Mouse (Mus musculus) midbrain, embryonic 10.5 days (tissue): ENCODE results near the gene Actr10. TPM values are rescaled to one million over a fixed set of nuclear protein-coding genes. Genes with fewer than 3 reads are reported as not detected.

Source experiments
- DNase-seq: peaks from one replicate; pipeline ENCODE4 v3.0.0-alpha.2; 2017; ENCODE audit warnings: low spot score
- H3K27ac ChIP-seq: fragments of 300-500 bp; sonication (generic); replicated peaks from 2 replicates; pipeline ENCODE4 v1.5.1; 2016; ENCODE audit warnings: mild to moderate bottlenecking
- H3K27me3 ChIP-seq: fragments of 300-500 bp; sonication (generic); 2 replicates; pipeline ENCODE4 v1.6.1; 2016; ENCODE audit warnings: low read depth, mild to moderate bottlenecking; ENCODE audit not compliant: poor library complexity, severe bottlenecking
- H3K36me3 ChIP-seq: fragments of 300-500 bp; sonication (generic); 2 replicates; pipeline ENCODE4 v1.6.1; 2016; ENCODE audit warnings: mild to moderate bottlenecking, moderate library complexity
- H3K4me1 ChIP-seq: fragments of 300-500 bp; sonication (generic); 2 replicates; pipeline ENCODE4 v1.6.1; 2016
- H3K4me3 ChIP-seq: fragments of 300-500 bp; sonication (generic); 2 replicates; pipeline ENCODE4 v1.5.1; 2016; ENCODE audit warnings: mild to moderate bottlenecking, moderate library complexity
- H3K9me3 ChIP-seq: fragments of 300-500 bp; sonication (generic); replicated peaks from 2 replicates; pipeline ENCODE4 v1.6.1; 2016; ENCODE audit warnings: mild to moderate bottlenecking
- WGBS: fragments of 180-500 bp; shearing (Covaris S2); methylation state at CpG from one replicate; pipeline ENCODE4 v1.1.7; 2016; 5-methylcytosine and 5-hydroxymethylcytosine counted together
- polyA plus RNA-seq: library from polyadenylated mRNA; unstranded; fragments of >200 nt; fragmentation: Nextera tagmentation; extraction: Ambion mirVana; gene quantifications from 2 replicates; pipeline ENCODE4 v1.2.1, GENCODE M21; 2016

Actr10 gene
- polyA plus RNA-seq, 1 experiment from 2014 or later: 225 TPM

DNA sequence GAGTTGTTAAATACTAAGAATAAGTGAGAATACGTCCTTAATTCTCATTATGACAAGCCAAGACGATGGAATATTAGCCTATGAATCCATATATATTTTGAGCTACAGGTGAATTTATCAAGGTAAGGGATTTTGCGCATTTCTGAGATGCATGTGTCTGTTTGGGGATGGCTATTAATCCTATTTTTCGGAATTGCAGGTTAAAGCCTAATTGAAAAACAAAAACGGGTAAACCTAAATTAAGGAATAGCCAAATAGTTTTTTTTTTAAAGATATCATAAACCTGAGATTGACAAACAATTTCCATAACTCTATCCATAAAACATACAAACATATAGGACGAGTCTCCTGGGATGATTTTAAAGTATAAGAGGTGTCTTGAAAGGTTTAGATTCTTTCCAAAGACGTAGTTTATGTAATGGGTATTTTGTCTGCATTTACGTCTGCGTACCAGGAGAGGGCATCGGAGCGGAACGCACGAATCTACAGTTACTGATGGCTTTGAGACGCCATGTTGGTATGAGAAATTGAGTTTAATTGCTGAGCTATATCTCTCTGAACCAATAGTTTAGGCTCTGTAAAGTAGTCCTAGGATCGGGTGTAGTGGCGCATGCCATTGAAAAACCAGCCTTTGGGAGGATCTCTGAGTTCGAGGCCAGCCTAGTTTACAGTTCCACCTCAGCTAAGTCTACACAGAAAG is 32.0 kb downstream of the Actr10 start:
- no peaks in the 10 kb centered on the region for H3K36me3 ChIP-seq
- 4% methylated on average over 17 of the region's 17 CpGs for WGBS
- peak overlapping the region; percentile 74 for H3K4me3 ChIP-seq
- H3K27me3 ChIP-seq: no peaks in the 10 kb centered on the region
- peaks cover 8% of the 10 kb centered on the region for H3K4me1 ChIP-seq
- H3K27ac ChIP-seq: peak overlapping the region; percentile 74
- DNase-seq: peak; percentile 66
- no peaks in the 10 kb centered on the region for H3K9me3 ChIP-seq

DNA sequence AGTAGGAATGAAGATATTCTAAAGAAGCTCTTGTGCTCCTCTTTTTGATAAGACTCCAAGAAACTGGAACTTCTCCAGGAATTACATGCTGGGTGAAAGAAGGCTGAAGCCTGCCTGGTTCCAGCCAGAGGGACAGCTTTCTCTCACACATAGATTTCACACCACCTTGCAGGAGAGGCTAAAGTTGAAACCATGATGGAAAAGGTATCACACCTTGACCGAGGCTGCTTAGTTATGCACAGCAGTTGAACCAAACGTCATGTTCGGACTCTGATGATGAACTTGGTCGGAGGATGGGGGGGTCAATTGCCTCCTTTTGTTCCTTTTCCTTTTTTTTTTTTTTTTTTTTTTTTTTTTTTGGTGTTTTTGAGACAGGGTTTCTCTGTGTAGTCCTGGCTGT is 36.2 kb downstream of the Actr10 start:
- no peaks in the 10 kb centered on the region for H3K27me3 ChIP-seq
- H3K4me3 ChIP-seq: peak overlapping the region; percentile 97; the same call in 1 of the 2 replicates
- H3K9me3 ChIP-seq: no peaks in the 10 kb centered on the region
- H3K36me3 ChIP-seq: peaks cover 11% of the 10 kb centered on the region
- peaks cover 13% of the 10 kb centered on the region for H3K4me1 ChIP-seq
- H3K27ac ChIP-seq: peak overlapping the region; percentile 98; the same call in 1 of the 2 replicates
- DNase-seq: no peak
- 91% methylated on average over 4 of the region's 4 CpGs for whole genome bisulfite sequencing

DNA sequence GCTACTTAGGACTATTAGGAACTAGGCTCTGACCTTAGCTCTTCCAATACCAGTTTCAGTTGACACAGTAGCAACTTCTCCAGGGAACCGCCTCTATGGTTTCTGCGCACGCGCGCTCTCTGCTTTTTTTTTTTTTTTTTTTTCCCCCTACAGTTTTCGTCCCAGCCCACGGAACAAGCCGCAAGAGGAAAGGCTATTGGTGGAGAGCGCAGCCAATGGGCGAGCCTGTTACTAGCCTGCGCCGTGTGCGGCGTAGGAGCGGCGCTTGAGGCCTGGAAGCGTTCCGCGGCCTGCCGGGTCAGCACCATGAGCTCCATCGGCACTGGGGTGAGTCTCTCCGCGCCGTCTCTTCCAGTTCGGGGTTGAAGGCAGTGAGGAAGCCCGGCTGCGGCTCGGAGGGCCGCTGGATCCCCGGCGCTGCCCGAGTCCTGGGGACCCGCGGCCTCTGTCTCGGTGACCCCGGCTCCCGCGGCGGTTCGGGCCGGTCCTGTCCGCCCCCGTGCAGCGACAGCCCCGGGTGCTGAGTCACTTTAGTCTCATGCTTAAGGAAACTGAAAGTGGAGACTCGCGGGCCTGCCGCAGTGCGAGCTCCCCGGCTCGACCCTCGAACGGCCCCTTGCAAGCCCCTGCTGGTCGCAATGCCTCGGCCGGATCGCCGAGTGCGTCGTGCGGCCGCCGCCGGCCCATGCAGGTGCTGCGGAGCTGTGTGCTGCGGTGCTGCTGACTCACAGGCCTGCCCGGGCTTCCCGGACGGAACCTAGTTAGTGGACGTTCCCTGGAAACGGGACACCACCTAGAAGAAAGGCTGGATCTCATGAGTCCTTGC is 37.0 kb downstream of the Actr10 start, which contains the start of gene Psma3:
Gene Psma3, plus strand, starts transcription at position 181 of the 826 bp plus-strand sequence.
- H3K9me3 ChIP-seq: no peaks in the 10 kb centered on the region
- H3K36me3 ChIP-seq: peaks cover 20% of the 10 kb centered on the region
- under 1% methylated on average over 71 of the region's 71 CpGs for WGBS
- H3K4me3 ChIP-seq: peak within 1 kb of the TSS; percentile 97
- peak; percentile 90 for DNase-seq
- no peaks in the 10 kb centered on the region for H3K27me3 ChIP-seq
- H3K27ac ChIP-seq: peak within 1 kb of the TSS; percentile 98
- H3K4me1 ChIP-seq: peaks cover 13% of the 10 kb centered on the region

DNA sequence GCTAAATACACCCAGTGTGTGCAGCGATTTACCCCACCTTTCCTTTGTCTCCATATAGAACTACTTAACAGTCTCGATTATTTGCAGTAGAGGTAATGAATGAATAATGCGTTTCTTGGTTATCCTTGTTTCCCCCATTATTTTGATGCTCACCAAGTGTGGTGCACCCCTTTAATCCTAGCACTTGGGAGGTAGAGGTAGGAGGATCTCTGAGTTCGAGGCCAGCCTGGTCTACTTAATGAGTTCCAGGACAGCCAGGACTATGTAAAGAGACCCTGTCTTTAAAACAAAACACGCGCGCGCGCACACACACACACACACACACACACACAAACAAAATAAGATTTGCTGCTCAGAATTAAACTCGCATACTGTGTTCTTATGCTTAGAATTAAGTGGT is 37.7 kb downstream of the Actr10 start:
- Histone ChIP-seq H3K4me1 (peaks cover 13% of the 10 kb centered on the region), H3K27ac (peak overlapping the region; percentile 98), H3K36me3 (peaks cover 27% of the 10 kb centered on the region), H3K27me3 (no peaks in the 10 kb centered on the region), H3K9me3 (no peaks in the 10 kb centered on the region), H3K4me3 (peak overlapping the region; percentile 97)
- no peak for DNase-seq
- WGBS: 29% methylated on average over 10 of the region's 10 CpGs

DNA sequence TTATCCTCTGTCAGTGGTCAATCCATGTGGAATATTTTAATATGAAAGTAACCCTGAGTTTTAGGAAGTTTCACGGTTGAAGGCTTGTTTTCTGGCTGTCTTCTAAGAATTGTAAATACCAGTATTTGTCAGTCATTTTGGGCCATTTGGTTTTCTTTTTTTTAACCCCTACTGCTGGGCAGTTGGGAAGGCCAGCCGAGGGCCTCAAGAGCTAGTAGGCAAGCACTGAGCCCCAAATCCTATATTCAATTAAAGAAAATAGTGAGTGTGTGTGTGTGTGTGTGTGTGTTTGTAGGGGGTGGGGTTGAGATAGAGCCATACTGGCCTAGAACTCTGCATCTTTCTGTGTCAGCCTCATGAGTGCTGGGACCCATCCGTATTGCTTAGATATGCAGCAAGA is 38.2 kb downstream of the Actr10 start:
- WGBS: 83% methylated on average over 3 of the region's 3 CpGs
- Histone ChIP-seq H3K4me1 (peaks cover 13% of the 10 kb centered on the region), H3K36me3 (peaks cover 32% of the 10 kb centered on the region), H3K27me3 (no peaks in the 10 kb centered on the region), H3K9me3 (no peaks in the 10 kb centered on the region), H3K4me3 (peak overlapping the region; percentile 97), H3K27ac (no peak overlapping the region)
- no peak for DNase-seq

DNA sequence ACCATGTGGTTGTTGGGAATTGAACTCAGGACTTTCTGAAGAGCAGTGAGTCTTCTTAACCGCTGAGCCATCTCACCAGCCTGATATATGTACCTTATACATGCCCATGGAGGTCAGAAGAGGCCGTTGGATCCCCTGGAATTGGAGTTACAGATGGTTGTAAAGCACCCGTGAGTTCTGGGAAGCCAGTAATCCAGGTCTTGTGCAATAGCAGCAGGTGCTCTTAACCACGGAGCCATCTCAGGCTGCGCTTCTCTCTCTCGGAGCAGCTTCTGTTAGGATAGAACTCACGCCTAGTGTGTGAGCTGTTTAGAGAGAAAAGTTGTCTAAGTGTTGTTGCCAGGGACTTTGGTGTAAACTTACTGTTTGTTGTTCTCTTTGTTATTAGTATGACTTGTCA is 40.7 kb downstream of the Actr10 start:
- whole genome bisulfite sequencing: 89% methylated on average over 7 of the region's 7 CpGs
- Histone ChIP-seq H3K36me3 (peaks cover 53% of the 10 kb centered on the region), H3K4me1 (peaks cover 13% of the 10 kb centered on the region), H3K9me3 (no peaks in the 10 kb centered on the region), H3K27ac (no peak overlapping the region), H3K27me3 (no peaks in the 10 kb centered on the region), H3K4me3 (no peak overlapping the region)
- DNase-seq: no peak

DNA sequence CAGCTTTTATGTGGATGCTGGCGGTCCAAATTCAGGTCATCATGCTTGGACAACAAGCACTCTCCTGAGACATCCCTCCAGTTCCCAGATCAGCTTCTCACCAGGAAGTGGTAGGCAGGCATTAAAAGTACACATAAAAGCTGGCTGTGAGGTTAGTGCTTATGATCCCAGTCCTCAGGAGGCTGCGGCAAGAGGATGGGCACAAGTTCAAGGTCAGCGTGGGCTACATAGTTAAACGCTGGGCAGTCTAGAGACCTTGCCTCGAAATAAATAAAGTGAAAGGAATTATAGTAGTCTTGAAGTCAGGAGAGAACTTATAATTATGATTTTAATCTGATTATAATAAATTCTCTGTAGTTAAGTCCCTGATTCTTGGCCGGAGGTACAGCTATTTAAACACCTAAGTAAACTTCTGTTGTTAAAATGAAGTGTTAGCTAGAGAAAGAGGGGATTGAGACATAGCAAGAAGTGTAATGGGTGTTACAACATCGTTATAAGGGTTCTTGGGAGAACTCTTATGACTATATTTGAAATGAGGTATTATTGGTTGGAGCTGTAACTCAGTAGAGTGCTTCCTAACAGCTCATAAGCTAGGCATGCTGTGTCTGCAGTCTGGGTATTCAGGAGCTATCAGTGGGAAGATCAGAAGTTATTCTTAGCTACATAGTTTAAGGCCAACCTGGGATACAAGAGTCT is 47.3 kb downstream of the Actr10 start:
- peaks cover 94% of the 10 kb centered on the region for H3K36me3 ChIP-seq

DNA sequence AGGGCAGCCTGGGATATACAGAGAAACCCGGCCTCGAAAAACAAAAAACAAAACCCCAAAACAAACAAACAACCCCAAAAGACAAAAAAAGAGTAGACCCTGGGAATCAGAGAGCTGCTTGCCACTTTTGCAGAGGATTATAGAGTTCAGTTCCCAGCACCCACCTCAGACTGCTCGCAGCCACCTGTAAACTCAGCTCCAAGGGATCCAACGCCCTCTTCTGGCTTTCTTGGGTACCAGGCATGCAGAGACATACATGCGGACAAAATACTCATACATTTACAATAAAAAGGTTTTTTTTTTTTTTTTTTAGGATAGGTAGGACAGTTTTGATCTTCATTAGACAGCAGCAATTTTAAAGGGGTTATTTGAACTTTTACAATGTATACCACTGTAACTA is 59.6 kb downstream of the Actr10 start:
- Histone ChIP-seq H3K4me3 (no peak overlapping the region), H3K27ac (no peak overlapping the region), H3K27me3 (no peaks in the 10 kb centered on the region), H3K36me3 (peaks cover 75% of the 10 kb centered on the region), H3K9me3 (no peaks in the 10 kb centered on the region), H3K4me1 (no peaks in the 10 kb centered on the region)
- WGBS: 87% methylated on average over 5 of the region's 5 CpGs
- DNase-seq: no peak

More for the DNA sequence above, 47.3 kb downstream of the Actr10 start:
- DNase-seq: no peak
- WGBS: 95% methylated on average over 7 of the region's 7 CpGs
- Histone ChIP-seq H3K4me3 (no peak overlapping the region), H3K4me1 (no peaks in the 10 kb centered on the region), H3K27me3 (no peaks in the 10 kb centered on the region), H3K9me3 (no peaks in the 10 kb centered on the region), H3K27ac (no peak overlapping the region)

DNA sequence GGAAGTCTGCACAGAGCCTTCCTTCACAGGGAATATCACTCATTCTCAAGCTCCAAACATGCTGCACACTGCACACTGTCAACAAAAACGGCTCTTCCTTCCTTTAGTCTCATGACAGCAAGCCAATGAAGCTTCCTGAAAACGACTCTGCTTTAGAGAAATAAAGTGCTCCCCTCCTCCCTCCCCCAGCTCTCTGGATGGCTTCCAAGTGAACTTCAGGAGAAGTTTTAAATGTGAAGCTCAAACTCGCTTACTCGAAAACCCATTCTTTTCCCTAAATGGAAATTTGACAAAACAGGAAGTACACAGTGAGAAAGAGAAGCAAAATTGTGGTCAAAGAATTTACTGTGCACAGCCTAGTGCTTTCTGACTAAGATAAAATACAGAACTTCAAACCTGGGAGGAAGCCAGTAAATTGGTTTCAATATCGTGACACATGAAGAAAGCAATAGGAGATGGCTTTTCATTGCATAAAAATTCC is 61.8 kb downstream of the Actr10 start:
- Histone ChIP-seq H3K4me3 (no peak overlapping the region), H3K27me3 (no peaks in the 10 kb centered on the region), H3K27ac (no peak overlapping the region), H3K9me3 (no peaks in the 10 kb centered on the region), H3K36me3 (peaks cover 70% of the 10 kb centered on the region), H3K4me1 (no peaks in the 10 kb centered on the region)
- no peak for DNase-seq
- 75% methylated on average over 5 of the region's 5 CpGs for WGBS

DNA sequence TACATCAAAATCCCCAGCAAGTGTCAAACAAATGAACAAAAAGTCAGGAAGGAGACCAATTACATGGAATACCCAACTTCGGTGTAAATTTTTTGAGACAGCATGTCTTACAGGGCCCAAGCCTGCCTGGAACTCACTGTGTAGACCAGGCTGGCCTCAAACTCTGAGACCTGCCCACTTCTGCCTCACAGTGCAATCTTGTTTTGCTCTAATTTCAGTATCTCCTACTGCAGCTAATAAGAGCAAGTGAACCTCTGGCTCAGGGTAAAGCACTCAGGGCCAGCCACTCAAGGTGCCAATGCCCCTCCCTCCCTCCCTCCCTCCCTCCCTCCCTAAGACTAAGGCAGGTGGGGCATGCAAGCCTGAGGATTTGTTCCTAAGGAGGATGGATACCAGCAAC is 62.7 kb downstream of the Actr10 start:
- WGBS: 92% methylated on average over 1 of the region's 1 CpGs
- Histone ChIP-seq H3K4me3 (no peak overlapping the region), H3K4me1 (no peaks in the 10 kb centered on the region), H3K27me3 (no peaks in the 10 kb centered on the region), H3K9me3 (no peaks in the 10 kb centered on the region), H3K27ac (no peak overlapping the region), H3K36me3 (peaks cover 71% of the 10 kb centered on the region)
- no peak for DNase-seq

DNA sequence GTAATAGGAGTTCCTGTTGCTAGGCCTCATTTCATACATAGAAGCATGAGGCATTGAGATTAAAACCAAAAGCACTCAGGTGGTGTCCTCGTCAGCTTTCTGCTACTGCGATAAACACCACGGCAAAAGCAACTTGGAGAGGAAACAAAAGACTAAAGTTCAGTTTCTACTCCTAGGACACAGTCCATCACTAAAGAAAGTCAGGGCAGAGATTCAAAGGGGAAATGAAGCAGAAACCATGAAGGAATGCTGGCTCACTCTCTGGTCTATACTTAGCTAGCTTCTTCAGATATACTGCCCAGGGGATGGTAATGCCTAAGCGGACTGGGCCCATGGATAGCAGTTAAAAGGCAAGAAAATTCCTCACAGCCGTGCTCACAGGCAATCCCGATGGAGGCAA is 63.8 kb downstream of the Actr10 start:
- Histone ChIP-seq H3K4me1 (no peaks in the 10 kb centered on the region), H3K4me3 (no peak overlapping the region), H3K36me3 (peaks cover 71% of the 10 kb centered on the region), H3K27me3 (no peaks in the 10 kb centered on the region), H3K27ac (no peak overlapping the region), H3K9me3 (no peaks in the 10 kb centered on the region)
- DNase-seq: no peak
- 86% methylated on average over 6 of the region's 6 CpGs for WGBS

DNA sequence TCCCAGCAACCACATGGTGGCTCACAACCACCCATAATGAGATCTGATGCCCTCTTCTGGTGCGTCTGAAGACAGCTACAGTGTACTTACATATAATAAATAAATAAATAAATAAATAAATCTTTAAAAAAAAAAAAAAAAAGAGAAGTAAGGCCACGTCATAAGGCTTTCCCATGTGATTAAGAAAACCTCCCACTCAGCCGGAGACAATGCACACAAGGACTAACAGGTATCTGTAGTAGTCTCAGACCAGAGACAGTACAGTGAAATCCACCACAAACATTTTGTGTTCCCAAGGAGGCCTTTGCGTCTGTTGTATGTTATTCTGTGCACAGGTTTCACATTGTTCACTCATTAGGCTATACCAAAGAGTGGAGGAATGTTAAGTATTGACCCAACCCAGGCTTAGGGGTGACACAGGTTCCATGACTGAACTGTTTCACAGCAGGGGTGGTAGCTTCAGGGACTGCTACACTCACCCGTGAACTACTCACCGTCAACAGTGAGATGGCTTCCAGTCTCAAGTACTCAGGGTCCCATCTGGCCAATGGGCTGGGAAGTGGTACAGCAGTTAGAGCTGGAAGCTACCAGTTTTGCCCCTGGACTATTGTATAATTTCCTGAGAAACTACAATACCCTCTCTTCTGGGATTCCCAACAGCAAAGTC is 66.2 kb downstream of the Actr10 start:
- peaks cover 72% of the 10 kb centered on the region for H3K36me3 ChIP-seq
- H3K9me3 ChIP-seq: no peaks in the 10 kb centered on the region
- no peaks in the 10 kb centered on the region for H3K27me3 ChIP-seq
- no peaks in the 10 kb centered on the region for H3K4me1 ChIP-seq
- H3K4me3 ChIP-seq: no peak overlapping the region
- H3K27ac ChIP-seq: no peak overlapping the region
- WGBS: 92% methylated on average over 5 of the region's 6 CpGs
- no peak for DNase-seq
